Mouse (Mus musculus): Measurements from ENCODE around the gene Ptprd. TPM values are rescaled to one million over a fixed set of nuclear protein-coding genes. Genes with fewer than 3 reads are reported as not detected.

The Ptprd gene
- total RNA-seq, 1 experiment from 2014 or later = not detected

DNA sequence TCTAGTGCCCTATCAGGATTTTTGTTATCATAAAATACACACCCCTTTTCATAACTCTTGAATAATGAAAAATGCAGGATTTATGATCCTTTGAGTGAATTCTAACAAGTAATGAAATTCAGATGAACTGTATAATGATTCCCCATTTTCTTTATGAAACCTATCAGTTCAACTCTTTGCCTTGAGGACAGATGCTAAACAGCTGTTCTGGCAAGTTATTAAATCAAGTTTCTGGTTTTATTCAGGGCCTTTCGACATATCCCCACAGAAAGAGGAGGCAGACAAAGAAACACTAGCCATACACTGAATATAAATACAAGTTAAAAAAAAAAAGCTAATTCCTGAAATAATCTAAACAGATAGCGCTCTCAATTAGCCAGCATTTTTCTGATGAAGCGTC is 1914.4 kb downstream of the Ptprd start:
- no peak for ATAC-seq (replicated peaks in 1 of 2; ENCODE audit: insufficient read depth in 1 of 2, low FRiP score in 2 of 2, low TSS enrichment in 1 of 2, low read depth in 1 of 2, poor library complexity in 2 of 2, severe bottlenecking in 2 of 2)

DNA sequence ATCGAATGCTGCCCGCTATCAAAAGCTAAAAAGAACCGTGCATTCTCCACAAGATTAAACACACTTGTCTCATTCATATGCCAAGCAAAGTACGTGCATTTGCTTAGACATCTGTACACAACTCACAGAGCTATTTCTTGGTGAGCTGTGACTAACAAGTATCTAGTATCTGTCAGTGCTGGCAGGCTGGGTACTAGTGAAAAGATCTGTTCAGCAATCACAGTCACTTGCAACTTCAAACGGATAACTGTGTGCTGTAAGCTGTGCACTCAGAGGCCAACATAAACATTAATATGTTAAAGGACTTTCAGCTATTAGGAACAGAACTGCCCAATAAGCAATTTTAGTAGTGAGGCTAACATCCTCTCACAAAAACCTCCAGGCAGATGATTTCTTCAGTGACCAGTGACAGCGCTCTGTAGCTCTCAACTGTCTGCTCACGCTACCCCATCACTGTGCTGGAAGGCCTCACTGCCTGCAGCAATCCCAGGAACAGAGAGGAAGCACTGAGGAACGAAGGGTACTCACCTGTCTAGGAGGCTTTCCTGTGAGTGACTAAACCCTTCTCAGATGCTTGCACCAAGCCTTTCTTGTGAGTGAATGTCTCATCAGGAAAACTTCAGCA is 1918.9 kb downstream of the Ptprd start:
- ATAC-seq (replicated peaks in 1 of 2; ENCODE audit: insufficient read depth in 1 of 2, low FRiP score in 2 of 2, low TSS enrichment in 1 of 2, low read depth in 1 of 2, poor library complexity in 2 of 2, severe bottlenecking in 2 of 2) = no peak

DNA sequence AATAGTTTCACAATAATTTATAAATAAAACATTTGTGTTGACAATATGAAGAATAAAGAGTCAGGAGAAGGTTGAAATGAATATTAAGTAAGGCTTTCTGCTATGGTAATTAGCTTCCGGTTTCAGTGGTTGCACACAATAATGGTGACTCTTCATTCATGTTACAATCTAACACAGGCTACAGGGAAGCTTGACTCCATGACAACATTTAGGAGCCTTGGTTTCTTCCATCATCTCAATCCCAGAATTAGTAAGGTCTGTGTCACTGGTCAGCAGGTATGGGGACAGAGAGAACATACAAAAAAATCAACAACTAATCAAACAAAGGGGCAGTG is 1921.3 kb downstream of the Ptprd start:
- ATAC-seq (replicated peaks in 1 of 2; ENCODE audit: insufficient read depth in 1 of 2, low FRiP score in 2 of 2, low TSS enrichment in 1 of 2, low read depth in 1 of 2, poor library complexity in 2 of 2, severe bottlenecking in 2 of 2) = no peak

DNA sequence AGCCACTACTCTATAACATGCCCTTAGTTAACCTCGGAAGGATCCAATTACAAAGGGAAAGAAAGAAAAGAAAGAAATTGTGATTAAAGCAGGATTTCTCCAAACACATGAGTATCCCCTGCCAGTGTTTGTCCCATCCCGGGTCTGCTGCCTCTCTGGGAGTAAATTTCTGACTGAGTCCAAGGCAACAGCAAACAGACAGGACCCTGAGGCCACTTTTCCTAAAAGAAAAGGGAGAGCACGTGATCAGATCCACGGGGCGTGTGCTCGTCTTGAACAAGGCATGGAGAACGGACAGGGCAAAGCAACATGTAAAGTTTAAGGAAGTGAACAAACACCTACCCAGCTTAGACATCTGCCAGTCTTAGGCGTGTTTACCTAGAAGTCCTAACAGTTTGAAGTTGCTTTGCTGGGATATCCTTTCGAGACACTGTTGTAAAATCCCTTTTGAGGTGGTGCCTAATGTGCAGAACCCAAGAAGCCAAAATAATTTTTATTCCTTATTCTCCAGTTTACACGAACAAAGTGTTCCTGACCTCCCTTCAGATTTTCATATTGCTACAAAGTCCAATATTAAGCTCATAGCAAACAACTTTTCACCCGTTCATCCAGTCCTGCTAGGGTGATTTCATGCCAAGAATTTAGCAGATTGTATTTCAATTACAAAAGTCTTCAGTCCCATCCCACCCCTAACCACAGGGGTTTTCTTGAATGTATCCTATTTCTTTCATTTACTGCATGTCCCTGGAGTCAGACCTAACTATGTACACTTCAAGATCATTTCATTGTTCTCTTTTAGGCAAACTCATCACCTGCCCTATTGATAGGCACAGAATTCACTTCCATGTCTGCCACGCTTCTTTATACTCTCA is 1921.9 kb downstream of the Ptprd start:
- no peak for ATAC-seq (replicated peaks in 1 of 2; ENCODE audit: insufficient read depth in 1 of 2, low FRiP score in 2 of 2, low TSS enrichment in 1 of 2, low read depth in 1 of 2, poor library complexity in 2 of 2, severe bottlenecking in 2 of 2)

DNA sequence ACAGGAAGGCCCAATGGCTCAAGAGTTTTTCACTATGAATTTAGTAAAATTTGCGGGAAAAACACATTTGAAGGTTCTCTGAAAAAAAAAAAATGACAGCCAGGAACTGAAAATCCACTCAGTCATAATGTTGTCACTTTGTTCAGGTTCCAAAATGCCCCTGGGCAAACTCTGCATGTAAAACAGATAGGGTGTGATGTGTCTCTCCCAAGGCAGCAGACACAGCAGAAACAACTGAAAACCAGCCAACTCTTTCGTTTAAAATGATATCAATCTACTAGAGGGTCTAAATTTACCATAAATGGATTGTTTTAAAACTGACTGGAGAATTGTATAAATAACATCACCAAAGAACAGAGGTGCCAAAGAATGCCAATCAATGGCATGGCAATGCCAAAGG is 1925.7 kb downstream of the Ptprd start:
- ATAC-seq (replicated peaks in 1 of 2; ENCODE audit: insufficient read depth in 1 of 2, low FRiP score in 2 of 2, low TSS enrichment in 1 of 2, low read depth in 1 of 2, poor library complexity in 2 of 2, severe bottlenecking in 2 of 2) = no peak

DNA sequence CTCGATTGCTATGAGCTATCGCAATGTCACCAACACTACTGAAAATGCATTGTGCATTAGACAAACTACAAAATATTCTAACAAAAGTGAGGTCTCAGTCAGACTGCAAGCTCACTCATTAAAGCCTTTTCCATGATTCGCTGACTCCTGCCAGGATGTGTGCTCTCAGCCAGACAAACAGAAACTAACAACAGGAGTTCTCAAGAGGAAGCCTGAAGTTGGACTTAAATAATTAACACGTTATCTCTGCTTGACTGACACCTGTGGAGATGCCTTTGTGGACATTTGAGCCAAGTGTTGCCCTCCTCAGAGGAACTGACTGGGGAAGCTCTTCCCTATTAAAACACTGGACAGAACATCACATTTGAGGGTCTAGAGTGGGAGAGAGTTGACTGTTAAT is 1928.9 kb downstream of the Ptprd start:
- no peak for ATAC-seq (replicated peaks in 1 of 2; ENCODE audit: insufficient read depth in 1 of 2, low FRiP score in 2 of 2, low TSS enrichment in 1 of 2, low read depth in 1 of 2, poor library complexity in 2 of 2, severe bottlenecking in 2 of 2)

DNA sequence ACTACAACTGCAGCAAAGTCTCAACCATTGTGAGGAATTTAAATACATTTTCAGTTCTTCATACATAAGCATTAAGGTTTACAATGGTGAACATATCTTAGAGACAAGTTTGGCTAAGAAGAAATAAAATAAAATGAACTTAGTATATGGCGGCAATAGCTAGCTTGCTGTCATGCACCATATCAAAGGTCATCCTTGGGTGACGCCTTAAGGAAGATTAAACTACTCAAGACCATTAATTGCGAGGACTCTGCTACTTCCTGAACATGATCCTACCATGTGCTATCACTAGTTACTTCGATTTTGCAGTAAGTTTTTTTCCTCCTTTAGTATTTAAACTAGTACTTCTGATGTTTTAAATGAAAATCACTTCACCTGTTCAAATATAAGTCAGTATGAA is 1949.0 kb downstream of the Ptprd start:
- no peak for ATAC-seq (replicated peaks in 1 of 2; ENCODE audit: insufficient read depth in 1 of 2, low FRiP score in 2 of 2, low TSS enrichment in 1 of 2, low read depth in 1 of 2, poor library complexity in 2 of 2, severe bottlenecking in 2 of 2)

DNA sequence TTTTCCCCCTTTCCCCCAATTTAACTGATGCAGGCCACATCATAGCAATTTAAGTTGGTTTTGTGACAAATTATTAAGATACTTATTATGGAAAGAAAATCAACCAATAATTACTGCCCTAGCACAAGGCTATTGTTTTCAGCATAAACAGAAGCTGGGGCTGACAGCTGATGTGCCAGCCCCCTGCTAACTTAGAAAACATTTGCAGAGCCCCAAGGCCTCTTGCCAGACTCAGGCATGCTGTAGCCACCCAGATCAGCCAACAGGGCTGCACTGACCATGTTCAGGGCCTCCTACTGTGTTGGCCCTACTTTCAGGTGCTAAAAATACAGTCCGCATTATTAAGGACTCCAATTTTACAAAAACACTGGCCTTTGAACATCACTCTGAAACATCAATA is 1951.1 kb downstream of the Ptprd start:
- no peak for ATAC-seq (replicated peaks in 1 of 2; ENCODE audit: insufficient read depth in 1 of 2, low FRiP score in 2 of 2, low TSS enrichment in 1 of 2, low read depth in 1 of 2, poor library complexity in 2 of 2, severe bottlenecking in 2 of 2)

DNA sequence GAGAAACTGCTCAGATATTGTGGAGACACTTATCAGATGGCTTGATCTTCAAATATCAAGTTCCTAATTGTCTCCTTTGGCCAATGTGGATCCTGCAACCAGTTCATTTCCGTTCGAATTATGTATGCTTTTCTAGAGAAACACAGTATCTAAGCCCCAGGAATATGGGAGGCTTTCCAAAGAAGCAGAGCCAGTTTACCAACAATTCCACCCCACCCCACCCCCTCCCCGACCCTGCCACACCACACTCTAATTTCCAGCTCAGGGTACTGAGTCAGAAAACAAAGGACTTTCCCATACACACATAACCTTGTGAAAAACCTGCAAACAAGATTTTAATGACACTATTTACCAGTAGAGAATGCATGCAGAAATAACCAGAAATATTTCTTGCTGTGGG is 1951.5 kb downstream of the Ptprd start:
- no peak for ATAC-seq (replicated peaks in 1 of 2; ENCODE audit: insufficient read depth in 1 of 2, low FRiP score in 2 of 2, low TSS enrichment in 1 of 2, low read depth in 1 of 2, poor library complexity in 2 of 2, severe bottlenecking in 2 of 2)

DNA sequence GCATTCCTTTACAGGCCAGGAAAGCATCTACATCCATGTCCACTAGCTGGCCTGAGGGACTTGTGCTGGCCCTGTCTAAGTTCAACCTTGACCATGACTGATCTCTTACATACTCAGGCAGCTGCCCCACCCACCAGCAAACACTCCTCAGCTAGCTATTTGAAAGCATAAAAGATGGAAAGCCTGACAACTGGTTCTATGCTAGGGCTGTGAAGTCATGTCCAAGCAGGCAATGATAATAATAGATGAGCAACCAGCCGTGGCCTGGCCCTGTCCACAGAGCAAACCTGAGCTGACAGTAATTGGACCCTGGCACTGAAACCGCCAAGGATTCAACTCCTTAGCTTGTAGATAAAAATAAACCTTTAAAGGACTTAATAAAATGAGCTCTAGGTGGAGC is 1952.1 kb downstream of the Ptprd start:
- ATAC-seq (replicated peaks in 1 of 2; ENCODE audit: insufficient read depth in 1 of 2, low FRiP score in 2 of 2, low TSS enrichment in 1 of 2, low read depth in 1 of 2, poor library complexity in 2 of 2, severe bottlenecking in 2 of 2) = no peak

DNA sequence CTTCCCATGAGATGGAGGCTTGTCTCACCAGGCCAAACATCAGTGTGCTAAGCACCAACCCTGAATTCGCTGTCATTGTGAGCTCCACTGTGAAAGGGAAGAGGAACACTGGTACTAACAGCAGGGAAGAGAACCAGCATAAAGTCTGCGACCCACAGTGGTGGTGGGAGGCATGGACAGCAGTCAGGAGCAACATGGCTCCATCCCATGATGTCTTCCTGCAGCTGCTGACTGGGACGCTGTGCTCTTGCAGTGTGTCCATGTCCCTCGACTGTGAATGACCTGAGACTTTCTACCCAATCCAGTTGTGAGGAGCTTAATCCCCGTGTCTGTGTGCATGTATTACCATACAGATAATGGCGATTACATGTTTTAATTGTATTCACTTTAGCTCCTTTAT is 1967.4 kb downstream of the Ptprd start:
- ATAC-seq (replicated peaks in 1 of 2; ENCODE audit: insufficient read depth in 1 of 2, low FRiP score in 2 of 2, low TSS enrichment in 1 of 2, low read depth in 1 of 2, poor library complexity in 2 of 2, severe bottlenecking in 2 of 2) = no peak

DNA sequence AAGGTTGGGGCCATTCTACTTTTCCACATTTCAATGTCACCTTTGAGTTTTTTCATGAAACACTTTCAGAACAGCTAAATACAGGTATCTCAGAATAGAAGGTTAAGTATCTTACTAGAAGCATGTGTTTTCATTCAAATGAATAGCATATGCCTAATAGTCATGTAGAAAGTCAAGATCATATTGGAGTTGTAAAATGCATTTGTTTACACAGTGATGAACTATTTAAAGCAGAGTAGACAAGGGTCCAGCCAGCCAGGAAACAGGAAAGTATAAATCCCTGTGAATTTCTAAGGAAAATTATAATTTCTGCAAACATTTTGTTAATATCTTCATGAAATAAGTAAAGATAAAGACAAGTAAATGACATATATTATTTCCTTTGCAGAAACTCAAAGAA is 1970.2 kb downstream of the Ptprd start:
- ATAC-seq (replicated peaks in 1 of 2; ENCODE audit: insufficient read depth in 1 of 2, low FRiP score in 2 of 2, low TSS enrichment in 1 of 2, low read depth in 1 of 2, poor library complexity in 2 of 2, severe bottlenecking in 2 of 2) = no peak

DNA sequence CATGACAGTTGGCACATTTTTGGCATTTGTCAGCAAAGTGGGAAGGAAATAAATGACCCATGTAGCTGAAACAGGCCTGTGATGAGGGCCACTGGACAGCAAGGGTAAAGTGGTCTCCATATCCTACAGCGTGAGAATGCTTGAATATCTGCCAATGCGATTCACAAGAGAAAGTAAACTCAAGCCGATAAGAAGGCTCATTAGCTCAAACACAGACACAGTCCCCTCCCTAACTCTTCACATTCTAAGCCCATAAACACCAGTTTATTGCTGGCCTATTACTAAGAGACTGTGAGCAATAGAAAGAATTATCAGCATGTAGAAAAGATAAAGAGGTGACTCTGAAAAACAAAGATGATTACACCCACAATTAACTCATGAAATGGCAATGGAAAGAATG is 1970.6 kb downstream of the Ptprd start:
- ATAC-seq (replicated peaks in 1 of 2; ENCODE audit: insufficient read depth in 1 of 2, low FRiP score in 2 of 2, low TSS enrichment in 1 of 2, low read depth in 1 of 2, poor library complexity in 2 of 2, severe bottlenecking in 2 of 2) = no peak

DNA sequence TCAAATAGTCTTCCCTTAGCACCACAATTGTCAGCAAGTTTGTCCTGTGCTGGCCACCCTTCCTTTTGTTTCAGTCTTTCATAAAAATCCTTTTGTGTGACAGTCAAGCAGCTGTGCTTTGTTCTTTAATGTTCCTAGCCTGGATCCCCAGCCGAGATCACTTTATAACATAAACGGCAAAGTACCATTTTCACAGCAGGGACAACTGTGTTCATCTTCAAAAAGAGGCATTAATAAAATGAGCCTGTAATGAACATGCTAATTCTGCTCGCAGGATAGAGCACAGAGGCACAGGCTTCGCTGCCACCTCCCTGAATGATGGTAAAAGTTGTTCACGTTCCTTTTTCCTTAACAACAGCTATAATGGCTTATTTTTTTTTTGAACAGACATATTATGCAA is 1972.7 kb downstream of the Ptprd start:
- ATAC-seq (replicated peaks in 1 of 2; ENCODE audit: insufficient read depth in 1 of 2, low FRiP score in 2 of 2, low TSS enrichment in 1 of 2, low read depth in 1 of 2, poor library complexity in 2 of 2, severe bottlenecking in 2 of 2) = no peak

DNA sequence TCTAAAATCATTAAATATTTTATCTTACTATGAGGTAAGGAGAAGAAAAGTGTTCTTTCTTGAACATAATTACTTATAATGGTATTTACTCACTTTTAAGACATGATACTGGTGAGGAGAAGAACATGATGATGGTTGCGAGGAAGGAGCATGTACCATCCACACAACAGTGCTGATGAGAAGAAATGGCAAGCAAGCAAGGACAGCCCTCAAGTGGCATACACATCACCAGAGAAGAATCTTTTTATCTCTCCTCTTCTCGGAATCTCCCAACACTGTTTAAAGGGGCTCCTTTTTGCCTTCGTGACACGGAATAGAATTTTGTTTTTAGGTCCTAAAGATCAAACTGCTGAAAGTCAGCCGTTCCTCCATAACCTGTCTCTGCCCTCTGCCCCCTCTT is 1973.2 kb downstream of the Ptprd start:
- ATAC-seq (replicated peaks in 1 of 2; ENCODE audit: insufficient read depth in 1 of 2, low FRiP score in 2 of 2, low TSS enrichment in 1 of 2, low read depth in 1 of 2, poor library complexity in 2 of 2, severe bottlenecking in 2 of 2) = no peak

DNA sequence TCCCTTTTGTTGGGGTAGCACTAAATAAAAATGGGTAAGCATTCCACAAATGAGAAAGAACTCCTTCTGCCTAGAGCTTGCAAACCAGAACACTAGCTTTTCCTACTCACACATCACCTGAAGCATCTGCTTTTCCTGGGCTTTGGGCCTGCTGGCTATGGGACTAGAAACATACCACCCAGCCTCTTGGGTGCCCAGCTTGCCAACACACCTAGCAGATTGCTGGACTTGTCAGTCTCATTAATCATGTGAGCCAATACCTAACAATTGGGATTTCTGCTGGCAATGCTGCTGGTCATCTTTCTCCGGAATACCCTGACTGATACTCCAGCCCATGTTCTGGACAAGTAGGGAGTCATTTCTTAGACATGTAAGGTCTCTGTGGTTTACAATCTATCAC is 1973.9 kb downstream of the Ptprd start:
- ATAC-seq (replicated peaks in 1 of 2; ENCODE audit: insufficient read depth in 1 of 2, low FRiP score in 2 of 2, low TSS enrichment in 1 of 2, low read depth in 1 of 2, poor library complexity in 2 of 2, severe bottlenecking in 2 of 2) = no peak

DNA sequence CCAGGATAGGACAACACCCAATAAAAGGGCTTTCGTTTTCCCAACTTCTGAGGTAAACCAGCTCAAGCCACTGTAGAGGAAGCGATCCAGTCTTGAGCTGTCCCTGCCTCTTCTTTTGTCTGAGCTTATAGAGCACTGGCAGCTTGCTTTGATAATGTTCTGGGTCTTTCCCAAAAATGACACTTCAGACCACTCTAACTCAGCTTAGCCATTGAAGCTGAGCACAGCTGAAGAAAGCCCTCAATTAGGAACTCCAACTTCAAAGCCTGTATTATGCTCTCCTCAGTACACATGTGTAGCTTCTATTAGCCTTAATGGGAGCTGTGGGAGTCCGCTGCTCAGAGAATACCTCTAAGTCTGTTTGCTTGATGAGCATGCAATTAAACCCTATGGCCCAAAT is 1988.0 kb downstream of the Ptprd start:
- ATAC-seq (replicated peaks in 1 of 2; ENCODE audit: insufficient read depth in 1 of 2, low FRiP score in 2 of 2, low TSS enrichment in 1 of 2, low read depth in 1 of 2, poor library complexity in 2 of 2, severe bottlenecking in 2 of 2) = no peak

DNA sequence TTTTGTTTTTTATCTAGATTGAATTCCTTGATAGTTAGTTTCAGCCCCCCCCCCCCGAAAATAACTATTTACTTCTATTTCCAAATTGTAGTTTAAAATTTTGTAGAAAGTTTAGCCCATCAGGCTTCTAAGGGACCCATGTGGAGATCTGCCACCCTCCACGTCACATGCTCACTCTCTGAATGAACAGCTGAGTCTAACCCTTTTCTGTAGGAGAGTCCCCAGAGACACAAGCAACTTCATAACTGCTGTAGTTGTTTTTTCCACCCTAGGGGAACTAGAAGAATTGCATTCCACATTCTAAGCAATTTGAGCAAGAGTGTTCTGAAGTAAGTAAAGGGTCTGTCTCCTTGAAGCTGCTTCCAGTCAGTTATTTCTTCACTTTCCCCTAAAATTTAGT is 1989.2 kb downstream of the Ptprd start:
- ATAC-seq (replicated peaks in 1 of 2; ENCODE audit: insufficient read depth in 1 of 2, low FRiP score in 2 of 2, low TSS enrichment in 1 of 2, low read depth in 1 of 2, poor library complexity in 2 of 2, severe bottlenecking in 2 of 2) = no peak

DNA sequence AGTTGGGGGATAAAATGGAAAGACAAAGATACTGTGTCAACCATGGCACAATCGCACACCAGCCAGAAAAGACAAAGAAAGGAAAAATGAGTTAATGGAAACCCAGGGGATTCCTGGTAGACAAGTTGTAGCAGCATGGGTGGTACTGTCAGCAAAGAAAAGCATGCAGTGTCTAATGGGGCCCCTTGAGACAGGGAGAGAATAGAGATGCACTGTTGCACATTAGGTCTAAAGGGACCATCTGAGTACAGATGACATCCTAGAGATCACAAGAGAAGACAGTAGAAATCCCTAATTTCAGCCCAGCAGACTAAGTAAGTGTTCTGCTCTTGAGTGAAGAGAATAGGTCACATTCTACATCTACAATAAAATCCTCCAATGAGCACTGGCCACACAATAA is 1993.7 kb downstream of the Ptprd start:
- no peak for ATAC-seq (replicated peaks in 1 of 2; ENCODE audit: insufficient read depth in 1 of 2, low FRiP score in 2 of 2, low TSS enrichment in 1 of 2, low read depth in 1 of 2, poor library complexity in 2 of 2, severe bottlenecking in 2 of 2)
